Mouse (Mus musculus): ENCODE results near the gene Camsap1. TPM values are rescaled to one million over a fixed set of nuclear protein-coding genes. Genes with fewer than 3 reads are reported as not detected.

Gene Camsap1
- polyA plus RNA-seq, 1 experiment from 2014 or later = 99.8 TPM

DNA sequence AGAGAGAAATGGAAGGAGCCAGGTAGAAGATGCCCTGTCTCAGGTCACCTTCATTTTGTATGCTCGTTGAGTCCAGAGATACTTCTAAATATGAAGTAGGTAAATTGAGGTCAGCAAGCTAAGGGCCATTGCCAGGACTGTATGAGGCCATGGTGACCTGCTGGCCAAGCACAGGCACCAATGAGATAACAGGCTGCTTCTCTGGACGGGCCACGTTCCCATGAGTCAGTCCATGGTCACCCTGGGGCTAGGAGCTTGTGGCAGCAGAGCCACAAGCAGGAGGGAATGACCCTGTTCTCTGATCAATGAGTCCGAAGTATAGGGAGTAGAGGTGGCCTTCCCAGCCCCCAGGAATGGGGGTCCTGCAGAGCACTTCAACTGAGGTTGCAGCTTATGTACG, 68.3 kb downstream of the Camsap1 start:
- WGBS = 91% methylated on average over 5 of the region's 5 CpGs
- no peak overlapping the region for H3K4me2 ChIP-seq
- no peak overlapping the region for H3K4me3 ChIP-seq
- no peak for ATAC-seq (replicated peaks)
- peaks cover 2% of the 10 kb centered on the region; the same call in 1 of the 2 replicates for H3K4me1 ChIP-seq
- H3K27ac ChIP-seq = no peak overlapping the region
- H3K36me3 ChIP-seq (replicated peaks) = no peaks in the 10 kb centered on the region
- H3K9ac ChIP-seq = no peak overlapping the region
- H3K27me3 ChIP-seq (replicated peaks) = no peaks in the 10 kb centered on the region
- no peaks in the 10 kb centered on the region for H3K9me3 ChIP-seq

DNA sequence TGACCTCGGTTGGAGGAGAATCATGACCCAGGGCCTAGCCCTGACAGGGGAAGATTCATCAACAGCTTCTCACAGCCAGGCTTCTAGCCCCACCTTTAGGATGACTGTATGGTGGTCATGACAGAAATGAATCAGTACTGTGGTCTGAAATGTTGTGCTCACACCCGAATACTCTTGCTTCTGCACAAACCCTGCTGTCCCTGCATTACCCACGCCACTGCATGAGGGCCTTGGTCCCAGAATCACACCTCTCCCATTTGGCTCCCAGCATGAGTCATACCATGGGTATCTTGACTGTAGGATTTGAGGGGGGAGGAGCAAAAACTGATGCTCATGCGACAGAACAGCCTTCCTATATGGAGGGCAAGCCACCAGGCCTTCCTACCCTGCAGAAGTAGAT, 68.9 kb downstream of the Camsap1 start:
- no peaks in the 10 kb centered on the region for H3K27me3 ChIP-seq (replicated peaks)
- no peaks in the 10 kb centered on the region for H3K9me3 ChIP-seq
- no peak overlapping the region for H3K9ac ChIP-seq
- no peak overlapping the region for H3K4me3 ChIP-seq
- no peak overlapping the region for H3K4me2 ChIP-seq
- H3K36me3 ChIP-seq (replicated peaks) = no peaks in the 10 kb centered on the region
- no peaks in the 10 kb centered on the region for H3K4me1 ChIP-seq
- ATAC-seq (replicated peaks) = no peak
- no peak overlapping the region for H3K27ac ChIP-seq
- 83% methylated on average over 4 of the region's 4 CpGs for WGBS

DNA sequence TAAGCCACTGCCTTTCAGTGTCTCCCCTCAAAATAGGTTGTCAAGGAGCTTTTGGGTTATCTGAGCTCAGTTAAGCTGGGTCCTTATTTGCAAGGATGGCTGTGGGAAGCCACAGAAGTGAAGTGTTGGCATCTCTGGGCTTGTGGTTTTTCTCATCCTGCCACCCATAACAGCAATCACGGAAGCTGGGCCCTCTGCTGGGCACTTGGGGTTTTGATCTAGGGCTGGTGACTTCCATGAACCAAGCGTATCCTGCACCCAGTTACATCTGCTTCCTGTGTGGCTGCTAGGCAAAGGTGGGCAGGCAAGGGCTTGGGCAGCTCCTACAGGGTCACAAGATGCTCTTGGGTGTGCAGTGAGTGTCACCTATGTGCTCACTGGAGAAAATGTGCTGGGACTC, 69.8 kb downstream of the Camsap1 start:
- 51% methylated on average over 2 of the region's 2 CpGs for WGBS
- Histone ChIP-seq H3K4me1 (no peaks in the 10 kb centered on the region), H3K27ac (no peak overlapping the region), H3K27me3 (replicated peaks) (no peaks in the 10 kb centered on the region), H3K4me2 (no peak overlapping the region), H3K9ac (no peak overlapping the region), H3K36me3 (replicated peaks) (no peaks in the 10 kb centered on the region), H3K4me3 (no peak overlapping the region), H3K9me3 (no peaks in the 10 kb centered on the region)
- no peak for ATAC-seq (replicated peaks)

DNA sequence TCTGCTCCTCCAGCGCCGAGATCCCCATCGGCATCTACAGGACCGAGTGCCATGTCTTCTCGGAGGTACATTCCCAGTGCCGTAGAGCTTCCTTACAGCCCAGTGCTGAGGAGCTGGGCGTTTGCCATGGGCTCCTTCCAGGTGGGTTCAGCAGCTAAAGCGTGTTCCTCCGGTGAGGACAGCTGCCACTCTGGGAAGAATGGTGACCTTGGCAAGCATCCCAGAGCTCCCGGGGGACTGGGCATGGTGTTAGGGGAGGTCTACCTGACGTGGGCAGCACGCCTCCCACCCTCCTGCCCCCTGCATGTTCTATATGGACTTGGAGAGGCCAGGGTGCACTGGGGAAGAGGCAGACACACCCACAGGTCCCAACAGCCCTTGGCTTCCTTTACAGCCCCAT, 73.2 kb downstream of the Camsap1 start:
- H3K36me3 ChIP-seq (replicated peaks) = no peaks in the 10 kb centered on the region

DNA sequence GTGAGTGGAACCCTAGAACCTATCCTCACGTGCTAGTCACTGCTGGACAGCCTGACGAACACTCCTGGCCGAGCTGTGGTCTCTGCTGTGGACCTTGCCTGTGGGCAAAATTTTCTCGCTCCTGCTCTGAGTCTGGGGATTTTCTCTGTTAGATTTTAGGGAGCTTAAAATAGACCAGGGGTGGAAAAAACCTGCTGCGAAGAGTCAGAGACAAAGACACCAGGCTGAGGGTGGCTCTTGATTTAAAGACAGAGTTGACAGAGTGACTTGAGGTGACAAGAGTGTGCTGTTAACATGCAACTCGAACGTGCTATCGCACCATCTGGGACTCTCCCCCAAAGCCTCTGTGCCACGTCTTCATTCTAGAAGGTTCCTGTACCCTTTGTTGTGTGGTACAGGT, 84.1 kb downstream of the Camsap1 start:
- no peaks in the 10 kb centered on the region for H3K27me3 ChIP-seq (replicated peaks)
- H3K27ac ChIP-seq = no peak overlapping the region
- WGBS = 83% methylated on average over 9 of the region's 9 CpGs
- H3K4me3 ChIP-seq = no peak overlapping the region
- no peaks in the 10 kb centered on the region for H3K9me3 ChIP-seq
- no peaks in the 10 kb centered on the region for H3K36me3 ChIP-seq (replicated peaks)
- no peaks in the 10 kb centered on the region for H3K4me1 ChIP-seq
- no peak overlapping the region for H3K9ac ChIP-seq
- ATAC-seq (replicated peaks) = no peak
- no peak overlapping the region for H3K4me2 ChIP-seq

More for the DNA sequence above, 73.2 kb downstream of the Camsap1 start:
- no peak overlapping the region for H3K4me3 ChIP-seq
- no peak overlapping the region for H3K27ac ChIP-seq
- no peaks in the 10 kb centered on the region for H3K27me3 ChIP-seq (replicated peaks)
- WGBS = 78% methylated on average over 12 of the region's 12 CpGs
- H3K4me2 ChIP-seq = no peak overlapping the region
- ATAC-seq (replicated peaks) = no peak
- no peak overlapping the region for H3K9ac ChIP-seq
- no peaks in the 10 kb centered on the region for H3K9me3 ChIP-seq
- H3K4me1 ChIP-seq = no peaks in the 10 kb centered on the region

DNA sequence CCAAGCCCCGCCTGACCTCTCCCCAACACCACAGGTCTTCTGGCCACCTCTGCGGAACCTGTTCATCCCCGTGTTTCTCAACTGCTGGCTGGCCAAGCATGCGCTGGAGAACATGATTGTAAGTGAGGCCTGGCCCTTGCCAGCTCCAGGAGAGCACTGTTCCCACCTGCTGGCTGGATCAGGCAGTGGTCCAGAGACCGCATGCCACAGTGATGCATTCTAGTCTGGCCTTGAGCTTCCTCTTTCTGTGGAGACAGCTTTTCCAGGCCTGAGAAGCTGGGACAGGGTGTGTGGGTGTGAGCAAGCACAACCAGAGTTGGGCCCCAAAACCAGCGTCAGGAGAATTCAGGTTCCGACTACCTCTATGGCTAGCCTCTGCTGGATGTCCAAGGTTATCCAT, 90.6 kb downstream of the Camsap1 start:
- Histone ChIP-seq H3K4me2 (no peak overlapping the region), H3K4me1 (no peaks in the 10 kb centered on the region), H3K9ac (no peak overlapping the region), H3K36me3 (replicated peaks) (no peaks in the 10 kb centered on the region), H3K4me3 (no peak overlapping the region), H3K27ac (no peak overlapping the region), H3K9me3 (no peaks in the 10 kb centered on the region), H3K27me3 (replicated peaks) (no peaks in the 10 kb centered on the region)
- ATAC-seq (replicated peaks) = no peak
- WGBS = 85% methylated on average over 7 of the region's 7 CpGs

DNA sequence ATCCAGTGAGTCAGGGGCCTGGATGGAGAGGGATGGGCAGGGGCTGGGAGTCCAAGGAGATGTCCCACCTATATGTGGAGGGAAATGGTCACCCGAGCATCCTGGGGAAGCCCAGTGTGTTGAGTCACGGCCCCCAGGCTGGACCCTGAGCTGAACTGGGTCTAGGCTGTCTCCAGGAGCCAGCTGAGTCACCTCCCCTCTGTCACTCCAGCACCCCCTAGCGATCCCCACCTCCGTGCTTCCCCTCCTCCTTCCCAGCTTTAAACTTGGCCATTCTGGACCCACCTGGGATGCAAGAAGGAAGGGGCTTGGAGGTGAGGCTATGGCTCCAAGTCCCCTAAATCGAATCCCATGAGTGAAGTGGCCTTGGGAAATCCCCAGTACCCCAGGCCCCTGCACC, 94.9 kb downstream of the Camsap1 start:
- H3K4me3 ChIP-seq = no peak overlapping the region
- H3K4me2 ChIP-seq = no peak overlapping the region
- WGBS = 60% methylated on average over 5 of the region's 5 CpGs
- no peaks in the 10 kb centered on the region for H3K27me3 ChIP-seq (replicated peaks)
- H3K4me1 ChIP-seq = no peaks in the 10 kb centered on the region
- no peak overlapping the region for H3K9ac ChIP-seq
- no peaks in the 10 kb centered on the region for H3K9me3 ChIP-seq
- no peaks in the 10 kb centered on the region for H3K36me3 ChIP-seq (replicated peaks)
- no peak overlapping the region for H3K27ac ChIP-seq
- ATAC-seq (replicated peaks) = no peak

DNA sequence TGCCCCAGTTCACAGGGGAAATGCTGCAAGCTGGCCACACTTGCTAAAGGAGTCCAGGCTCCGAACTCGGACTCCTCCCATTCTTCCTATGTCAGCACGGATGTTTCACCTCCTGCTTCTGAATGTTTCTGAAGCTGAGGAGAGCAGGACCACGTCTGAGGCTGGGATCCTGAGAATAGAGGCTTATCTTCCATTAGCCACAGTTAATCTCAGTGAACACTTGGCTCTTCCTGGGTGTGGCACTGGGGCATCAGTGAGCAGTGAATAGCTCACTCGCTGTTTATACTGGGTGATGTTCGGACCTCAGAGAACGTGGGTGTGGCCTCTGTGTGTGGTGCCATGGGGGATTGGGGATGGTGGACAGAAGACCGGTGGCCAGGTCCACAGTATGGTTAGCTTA, 95.9 kb downstream of the Camsap1 start:
- Histone ChIP-seq H3K9ac (no peak overlapping the region), H3K27ac (no peak overlapping the region), H3K36me3 (replicated peaks) (no peaks in the 10 kb centered on the region), H3K27me3 (replicated peaks) (no peaks in the 10 kb centered on the region), H3K4me1 (no peaks in the 10 kb centered on the region), H3K4me2 (no peak overlapping the region), H3K9me3 (no peaks in the 10 kb centered on the region), H3K4me3 (no peak overlapping the region)
- ATAC-seq (replicated peaks) = no peak
- WGBS = 72% methylated on average over 8 of the region's 8 CpGs

DNA sequence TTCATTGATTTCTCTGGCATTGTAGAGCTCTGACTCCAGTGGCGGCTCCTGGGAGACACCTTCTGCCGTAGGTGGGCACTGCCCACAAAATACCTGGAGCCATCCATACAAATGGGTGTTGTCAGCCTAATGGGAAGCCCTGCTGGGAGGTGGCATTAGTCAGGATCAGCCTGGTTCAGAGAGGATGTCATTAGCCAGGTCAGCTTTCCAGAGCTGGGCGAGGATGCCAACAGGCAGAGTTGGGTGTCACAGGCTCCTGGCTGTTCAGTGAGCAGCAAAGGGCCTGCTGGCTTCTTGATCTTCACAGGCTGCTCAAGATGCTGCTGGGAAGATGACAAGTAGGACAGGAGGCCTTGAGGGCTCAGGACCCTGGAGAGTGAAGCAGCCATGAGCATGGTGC, 98.3 kb downstream of the Camsap1 start:
- Histone ChIP-seq H3K27me3 (replicated peaks) (no peaks in the 10 kb centered on the region), H3K9me3 (no peaks in the 10 kb centered on the region), H3K4me3 (no peak overlapping the region), H3K27ac (no peak overlapping the region), H3K36me3 (replicated peaks) (no peaks in the 10 kb centered on the region), H3K4me1 (no peaks in the 10 kb centered on the region), H3K9ac (no peak overlapping the region), H3K4me2 (no peak overlapping the region)
- 87% methylated on average over 3 of the region's 3 CpGs for WGBS
- no peak for ATAC-seq (replicated peaks)

DNA sequence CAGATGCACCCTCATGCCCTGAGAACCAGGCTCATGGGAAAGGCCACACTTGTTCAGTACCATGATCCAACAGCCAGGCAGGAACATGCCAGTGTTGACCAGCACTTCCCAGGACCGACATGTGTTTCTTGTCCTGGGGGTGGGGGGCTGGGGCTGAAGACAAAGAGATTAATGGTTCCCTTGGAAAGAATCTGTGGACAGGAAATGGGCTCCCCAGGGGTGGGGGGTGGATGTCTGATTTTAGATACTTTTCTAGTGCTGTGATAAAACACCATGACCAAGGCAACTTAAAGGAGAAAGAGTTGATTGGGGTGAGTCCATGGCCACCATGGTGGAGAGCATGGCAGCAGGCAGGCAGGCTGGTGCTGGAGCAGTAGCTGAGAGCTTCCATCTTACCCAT, 100.8 kb downstream of the Camsap1 start:
- no peaks in the 10 kb centered on the region for H3K36me3 ChIP-seq (replicated peaks)
- ATAC-seq (replicated peaks) = no peak
- H3K9ac ChIP-seq = no peak overlapping the region
- no peak overlapping the region for H3K4me3 ChIP-seq
- H3K4me2 ChIP-seq = no peak overlapping the region
- 60% methylated on average over 1 of the region's 1 CpGs for WGBS
- H3K4me1 ChIP-seq = peaks cover 10% of the 10 kb centered on the region; the same call in 1 of the 2 replicates
- no peaks in the 10 kb centered on the region for H3K27me3 ChIP-seq (replicated peaks)
- no peak overlapping the region for H3K27ac ChIP-seq
- H3K9me3 ChIP-seq = no peaks in the 10 kb centered on the region

DNA sequence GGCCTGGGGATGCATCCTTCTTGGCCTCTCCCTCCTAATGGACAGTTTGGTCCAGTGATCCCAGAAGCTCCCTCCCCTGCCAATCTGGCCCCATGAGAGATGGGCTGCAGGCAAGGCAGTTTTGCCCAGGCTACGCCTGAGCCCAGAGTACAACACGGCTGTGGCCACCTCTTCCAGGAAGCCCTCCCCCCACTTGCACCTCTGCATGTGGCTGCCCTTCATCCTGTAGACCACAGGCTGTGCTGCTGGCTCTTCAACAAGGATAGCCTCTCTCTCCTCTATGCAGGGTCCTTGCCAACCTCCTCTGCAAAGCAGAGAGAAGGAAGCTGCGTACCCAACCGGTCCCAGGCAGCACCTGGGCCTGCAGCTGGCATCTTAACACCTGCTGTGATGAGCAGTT, 104.0 kb downstream of the Camsap1 start:
- 0 out of 2 replicates have a peak overlapping the region, but pooled peaks have one; percentile 81 for H3K4me2 ChIP-seq
- no peak overlapping the region for H3K4me3 ChIP-seq
- H3K9me3 ChIP-seq = no peaks in the 10 kb centered on the region
- no peak overlapping the region for H3K9ac ChIP-seq
- peaks cover 11% of the 10 kb centered on the region; the same call in 1 of the 2 replicates for H3K4me1 ChIP-seq
- no peak overlapping the region for H3K27ac ChIP-seq
- no peak for ATAC-seq (replicated peaks)
- H3K27me3 ChIP-seq (replicated peaks) = no peaks in the 10 kb centered on the region
- H3K36me3 ChIP-seq (replicated peaks) = no peaks in the 10 kb centered on the region
- 88% methylated on average over 4 of the region's 4 CpGs for WGBS

DNA sequence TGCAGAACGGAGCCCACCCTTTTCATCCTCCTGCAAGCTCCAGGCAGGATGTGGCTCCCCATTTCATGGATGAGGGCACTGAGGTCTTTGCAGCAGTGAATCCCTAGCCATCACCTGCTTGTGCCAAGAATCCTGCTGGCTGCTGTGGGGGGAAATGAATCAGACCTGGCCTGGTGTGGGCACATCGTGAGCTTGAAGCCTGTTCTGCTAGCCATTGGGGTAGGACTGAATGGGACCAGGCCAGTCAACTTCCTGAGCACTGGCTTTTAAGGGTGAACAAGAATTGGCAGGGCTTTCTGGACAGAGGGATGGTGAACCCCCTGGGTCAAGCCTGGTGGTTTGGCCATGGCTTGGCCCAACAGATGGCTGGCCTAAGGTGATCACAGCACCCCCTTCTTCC, 104.6 kb downstream of the Camsap1 start:
- Histone ChIP-seq H3K4me1 (peaks cover 11% of the 10 kb centered on the region; the same call in 1 of the 2 replicates), H3K36me3 (replicated peaks) (no peaks in the 10 kb centered on the region), H3K4me3 (peak overlapping the region; percentile 63), H3K27me3 (replicated peaks) (no peaks in the 10 kb centered on the region), H3K4me2 (peak overlapping the region; percentile 81), H3K9me3 (no peaks in the 10 kb centered on the region), H3K9ac (peak overlapping the region; percentile 70; the same call in 1 of the 2 replicates), H3K27ac (no peak overlapping the region)
- whole genome bisulfite sequencing = 85% methylated on average over 2 of the region's 2 CpGs
- no peak for ATAC-seq (replicated peaks)

DNA sequence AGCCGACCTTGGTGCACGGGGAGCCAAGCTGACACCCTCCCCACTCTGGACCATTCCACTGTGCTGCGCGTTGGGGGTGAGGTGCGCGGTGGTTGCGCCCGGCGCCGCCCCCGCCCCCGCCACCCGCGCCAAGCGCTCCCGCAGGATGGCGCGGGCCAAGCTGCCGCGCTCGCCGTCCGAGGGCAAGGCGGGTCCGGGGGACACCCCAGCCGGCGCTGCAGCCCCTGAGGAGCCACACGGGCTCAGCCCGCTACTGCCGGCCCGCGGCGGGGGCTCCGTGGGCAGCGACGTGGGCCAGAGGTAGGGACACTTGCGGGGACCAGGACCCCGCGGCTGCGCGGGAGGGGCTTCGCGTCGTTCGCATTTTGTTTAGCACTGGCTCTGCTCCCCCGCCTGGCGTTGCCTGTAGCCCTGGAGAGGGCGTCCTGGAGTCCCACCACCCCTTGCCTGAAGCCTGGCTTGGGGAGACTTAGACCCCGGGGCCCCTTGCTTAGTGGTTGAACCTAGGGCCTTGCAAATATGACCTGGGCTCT, 105.3 kb downstream of the Camsap1 start:
- Histone ChIP-seq H3K9ac (peak overlapping the region; percentile 70), H3K36me3 (replicated peaks) (no peaks in the 10 kb centered on the region), H3K4me3 (peak overlapping the region; percentile 63), H3K9me3 (no peaks in the 10 kb centered on the region), H3K4me2 (peak overlapping the region; percentile 81), H3K27ac (0 out of 2 replicates have a peak overlapping the region, but pooled peaks have one; percentile 31), H3K27me3 (replicated peaks) (no peaks in the 10 kb centered on the region), H3K4me1 (peaks cover 11% of the 10 kb centered on the region; the same call in 1 of the 2 replicates)
- peak; percentile 87 for ATAC-seq (replicated peaks)
- 2% methylated on average over 49 of the region's 49 CpGs for WGBS

Measured in midbrain, embryonic 15.5 days (tissue).